Mouse (Mus musculus) bone marrow, adult 2 months (tissue): ENCODE measurements around the gene Slc25a47. TPM values are rescaled to one million over a fixed set of nuclear protein-coding genes. Genes with fewer than 3 reads are reported as not detected.

Source experiments
- H3K27ac ChIP-seq: fragments of 200-500 bp; 2 replicates; pipeline ENCODE4 v1.5.1; 2012; ENCODE audit warnings: low read depth, mild to moderate bottlenecking, control low read depth, inconsistent platforms, low read length; ENCODE audit not compliant: control insufficient read depth, poor library complexity, insufficient read depth
- H3K4me1 ChIP-seq: fragments of 200-500 bp; 2 replicates; pipeline ENCODE4 v1.6.1; 2011; ENCODE audit warnings: low read length; ENCODE audit not compliant: control insufficient read depth, insufficient read depth
- H3K4me3 ChIP-seq: fragments of 200-500 bp; replicated peaks from 2 replicates; pipeline ENCODE3; 2011; ENCODE audit warnings: mild to moderate bottlenecking, low read depth, low read length, control low read depth; ENCODE audit not compliant: control insufficient read depth
- CTCF ChIP-seq: fragments of 200-500 bp; IDR thresholded peaks from 2 replicates; pipeline ENCODE4 v1.5.1; 2011; ENCODE audit warnings: low read length, control low read depth; ENCODE audit not compliant: control insufficient read depth, insufficient read depth
- POLR2A ChIP-seq: fragments of 200-500 bp; IDR thresholded peaks from 2 replicates; pipeline ENCODE4 v1.6.1; 2011; ENCODE audit warnings: low read depth, mild to moderate bottlenecking, control low read depth, low read length, borderline replicate concordance; ENCODE audit not compliant: control insufficient read depth
- WGBS: fragments of 180-500 bp; shearing (Covaris S2); methylation state at CpG from one replicate; pipeline ENCODE4 v1.1.7; 2018; 5-methylcytosine and 5-hydroxymethylcytosine counted together
- polyA plus RNA-seq: library from polyadenylated mRNA; stranded (reverse); fragments of >200 nt; gene quantifications from 2 replicates; pipeline ENCODE4 v1.2.4, GENCODE M21; 2011; ENCODE audit warnings: low replicate concordance; ENCODE audit not compliant: missing spikeins, insufficient read depth, insufficient read length

Gene Slc25a47
- polyA plus RNA-seq, 1 experiment = 7.1 TPM

- WGBS = 80% methylated on average over 7 of the region's 7 CpGs
Measured at GRCm38 (mm10) chr12:108857589-108858184, 21.8 kb downstream of the Slc25a47 start.

GRCm38 (mm10) chr12:108858486-108858885, 22.6 kb downstream of the Slc25a47 start:
- no peaks in the 10 kb centered on the region for H3K4me1 ChIP-seq
- WGBS = 81% methylated on average over 5 of the region's 5 CpGs
- H3K4me3 ChIP-seq = no peak overlapping the region
- no peak for TF ChIP-seq POLR2A
- TF ChIP-seq CTCF = no peak
- H3K27ac ChIP-seq = no peak overlapping the region

More at GRCm38 (mm10) chr12:108857589-108858184, 21.8 kb downstream of the Slc25a47 start:
- Histone ChIP-seq H3K4me3 (no peak overlapping the region), H3K27ac (no peak overlapping the region), H3K4me1 (no peaks in the 10 kb centered on the region)
- TF ChIP-seq POLR2A (no peak), CTCF (no peak)

- Histone ChIP-seq H3K4me3 (no peak overlapping the region), H3K27ac (no peak overlapping the region), H3K4me1 (no peaks in the 10 kb centered on the region)
- TF ChIP-seq CTCF = no peak
- TF ChIP-seq POLR2A = no peak
- WGBS = 88% methylated on average over 6 of the region's 6 CpGs
Measured at GRCm38 (mm10) chr12:108865007-108865494, 29.2 kb downstream of the Slc25a47 start.

- peak; percentile 23; the same call in 1 of the 2 replicates for TF ChIP-seq CTCF
- TF ChIP-seq POLR2A = no peak
- WGBS = 72% methylated on average over 2 of the region's 2 CpGs
- no peak overlapping the region for H3K27ac ChIP-seq
- no peak overlapping the region for H3K4me3 ChIP-seq
- H3K4me1 ChIP-seq = no peaks in the 10 kb centered on the region
Measured at GRCm38 (mm10) chr12:108869575-108869974, 33.7 kb downstream of the Slc25a47 start.

- 72% methylated on average over 5 of the region's 5 CpGs for WGBS
- no peak for TF ChIP-seq POLR2A
- TF ChIP-seq CTCF = no peak
- Histone ChIP-seq H3K4me1 (no peaks in the 10 kb centered on the region), H3K27ac (no peak overlapping the region), H3K4me3 (no peak overlapping the region)
Measured at GRCm38 (mm10) chr12:108873122-108873521, 37.3 kb downstream of the Slc25a47 start.

- H3K4me1 ChIP-seq = no peaks in the 10 kb centered on the region
- H3K27ac ChIP-seq = no peak overlapping the region
- H3K4me3 ChIP-seq = no peak overlapping the region
- WGBS = 89% methylated on average over 4 of the region's 4 CpGs
- no peak for TF ChIP-seq POLR2A
Measured at GRCm38 (mm10) chr12:108879138-108879537, 43.3 kb downstream of the Slc25a47 start.

- Histone ChIP-seq H3K4me1 (no peaks in the 10 kb centered on the region), H3K27ac (no peak overlapping the region), H3K4me3 (no peak overlapping the region)
- WGBS = 89% methylated on average over 5 of the region's 5 CpGs
- no peak for TF ChIP-seq POLR2A
Measured at GRCm38 (mm10) chr12:108880606-108881005, 44.8 kb downstream of the Slc25a47 start.

GRCm38 (mm10) chr12:108881192-108881591, 45.3 kb downstream of the Slc25a47 start:
- no peak overlapping the region for H3K27ac ChIP-seq
- 83% methylated on average over 3 of the region's 3 CpGs for WGBS
- TF ChIP-seq POLR2A = no peak
- no peaks in the 10 kb centered on the region for H3K4me1 ChIP-seq
- H3K4me3 ChIP-seq = no peak overlapping the region

- WGBS = 88% methylated on average over 8 of the region's 8 CpGs
- H3K27ac ChIP-seq = no peak overlapping the region
- TF ChIP-seq CTCF (no peak), POLR2A (no peak)
- no peak overlapping the region for H3K4me3 ChIP-seq
- H3K4me1 ChIP-seq = no peaks in the 10 kb centered on the region
Measured at GRCm38 (mm10) chr12:108882776-108883175, 46.9 kb downstream of the Slc25a47 start.
